Mouse (Mus musculus) heart, postnatal 0 days (tissue): ENCODE data around the gene Tlk1.

Experiments
- CTCF ChIP-seq: IDR thresholded peaks from 2 replicates; pipeline ENCODE4 v1.5.1; 2016; ENCODE audit warnings: antibody characterized with exemption, control low read depth, low read depth
- EP300 ChIP-seq: IDR thresholded peaks from 2 replicates; pipeline ENCODE4 v1.6.1; 2016; ENCODE audit warnings: antibody characterized with exemption, low read depth

GRCm38 (mm10) chr2:70869116-70869515, 43.6 kb upstream of the Tlk1 start:
- TF ChIP-seq EP300, result no peak
- no peak for TF ChIP-seq CTCF
